Mouse (Mus musculus): Measurements from ENCODE around the gene Gm10376. TPM values are rescaled to one million over a fixed set of nuclear protein-coding genes. Genes with fewer than 3 reads are reported as not detected.

Gene Gm10376
- total RNA-seq (2023), result not detected

GRCm38 (mm10) chr14:43015528-43015927 lies at the start of gene Gm10376:
Gene Gm10376, minus strand, starts transcription at chr14:43015628.

GRCm38 (mm10) chr14:42993524-42993923 lies 21.9 kb downstream of the Gm10376 start, which contains the start of gene Gm8082:
Gene Gm8082, minus strand, starts transcription at chr14:42993624.

Other genes with a start within 250 kb of the Gm10376 start
- gene Gm3015, start 246.8 kb downstream of the Gm10376 start, total RNA-seq (2023), result not detected
- gene Gm10377, start 217.6 kb downstream of the Gm10376 start, total RNA-seq (2023), result not detected
- not detected for gene Gm21977, start 162.2 kb downstream of the Gm10376 start, total RNA-seq (2023)
- gene Gm8082, start 22.0 kb downstream of the Gm10376 start, total RNA-seq (2023), result not detected
- not detected for gene Gm8094, start 61.0 kb upstream of the Gm10376 start, total RNA-seq (2023)
- gene Gm8104, start 85.0 kb upstream of the Gm10376 start, total RNA-seq (2023), result not detected
- gene Gm7233, start 164.2 kb upstream of the Gm10376 start, total RNA-seq (2023), result not detected
- not detected for gene Gm8122, start 219.7 kb upstream of the Gm10376 start, total RNA-seq (2023)
- not detected for gene Gm8126, start 243.0 kb upstream of the Gm10376 start, total RNA-seq (2023)